Mouse (Mus musculus) C2C12 (cell line): Measurements from ENCODE around the gene Ltbp2. TPM values are rescaled to one million over a fixed set of nuclear protein-coding genes. Genes with fewer than 3 reads are reported as not detected.

Experiments used
- H3K27me3 ChIP-seq: one replicate; pipeline ENCODE4 v1.6.1; 2011; ENCODE audit not compliant: control insufficient read depth, insufficient read depth, insufficient read length
- H3K36me3 ChIP-seq: one replicate; pipeline ENCODE4 v1.6.1; 2011; ENCODE audit not compliant: control insufficient read depth, insufficient read depth
- H3K4me3 ChIP-seq: one replicate; pipeline ENCODE4 v1.5.1; 2011; ENCODE audit warnings: mild to moderate bottlenecking, control low read depth; ENCODE audit not compliant: poor library complexity, insufficient read depth, severe bottlenecking
- H3K79me2 ChIP-seq: one replicate; pipeline ENCODE4 v1.6.1; 2011; ENCODE audit not compliant: control insufficient read depth, insufficient read depth
- H3K79me3 ChIP-seq: one replicate; pipeline ENCODE4 v1.6.1; 2011; ENCODE audit warnings: low read depth, control low read depth
- H3ac ChIP-seq: one replicate; pipeline ENCODE3; 2011; ENCODE audit warnings: low read depth; ENCODE audit not compliant: control insufficient read depth, insufficient read length
- CEBPB ChIP-seq: IDR thresholded peaks from one replicate; pipeline ENCODE4 v1.6.1; 2011; ENCODE audit warnings: low read depth, mild to moderate bottlenecking, control low read depth, moderate library complexity
- CTCF ChIP-seq: IDR thresholded peaks from one replicate; pipeline ENCODE4 v1.5.1; 2011; ENCODE audit not compliant: control insufficient read depth, insufficient read depth, insufficient read length
- FOSL1 ChIP-seq: IDR thresholded peaks from one replicate; pipeline ENCODE4 v1.8.0; 2011; ENCODE audit warnings: mild to moderate bottlenecking, low read length; ENCODE audit not compliant: poor library complexity, insufficient read depth, severe bottlenecking
- MAX ChIP-seq: IDR thresholded peaks from one replicate; pipeline ENCODE4 v1.6.1; 2011; ENCODE audit warnings: mild to moderate bottlenecking, control low read depth
- MYOD1 ChIP-seq: IDR thresholded peaks from one replicate; pipeline ENCODE4 v1.6.1; 2011; ENCODE audit warnings: low read depth; ENCODE audit not compliant: control insufficient read depth, insufficient read length
- MYOG ChIP-seq: IDR thresholded peaks from one replicate; pipeline ENCODE4 v1.6.1; 2011; ENCODE audit not compliant: control insufficient read depth, insufficient read length; ENCODE audit errors: extremely low read depth
- USF1 ChIP-seq: IDR thresholded peaks from one replicate; pipeline ENCODE4 v1.6.1; 2011; ENCODE audit warnings: low read depth, mild to moderate bottlenecking, control low read depth, moderate library complexity
- polyA plus RNA-seq: library from polyadenylated mRNA; unstranded; fragments of >200 nt; fragmentation: generic; extraction: Trizol; gene quantifications from one replicate; pipeline ENCODE4 v1.2.1, GENCODE M21; 2012; ENCODE audit warnings: missing spikeins

Gene Ltbp2
- polyA plus RNA-seq, 1 experiment, result 49.5 TPM

DNA sequence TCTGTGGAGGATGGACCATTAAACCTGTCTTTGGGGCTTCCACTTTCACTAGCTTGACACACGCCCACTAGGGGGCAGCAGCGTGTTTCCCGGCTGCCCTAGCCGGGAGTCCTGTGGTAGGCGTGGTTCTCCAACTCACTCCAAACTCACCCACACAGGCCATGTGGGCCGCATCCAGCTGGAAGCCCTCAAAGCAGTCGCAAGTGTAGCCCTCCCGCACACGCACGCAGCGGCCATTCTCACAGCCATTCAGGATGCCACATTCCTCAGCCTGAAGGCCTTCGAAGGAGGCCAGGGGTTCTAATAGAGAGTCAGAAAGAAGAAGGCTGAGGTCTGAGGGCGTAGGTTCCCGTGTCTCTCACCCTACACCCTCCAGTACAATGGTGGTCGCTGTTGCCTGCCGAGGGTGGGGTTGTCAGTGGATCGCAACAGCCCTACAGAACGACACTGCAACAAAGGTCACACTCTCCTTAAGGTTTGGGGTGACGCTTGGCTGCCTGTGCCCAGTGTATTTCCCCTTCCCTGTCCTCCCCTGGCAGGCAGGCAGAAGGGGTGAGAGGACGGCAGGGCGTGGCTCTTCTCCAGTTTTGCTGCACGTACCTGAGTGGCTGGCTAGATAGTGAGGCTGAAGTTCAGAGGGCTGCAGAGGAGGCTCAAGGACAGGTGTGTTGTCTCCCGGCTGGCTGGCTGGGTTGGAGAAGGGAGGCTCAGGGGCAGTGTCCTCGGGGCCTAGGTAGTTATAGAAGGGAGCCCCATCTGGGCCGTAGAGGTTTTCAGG lies 91.5 kb downstream of the Ltbp2 start:
- no peaks in the 10 kb centered on the region for H3K79me2 ChIP-seq
- no peaks in the 10 kb centered on the region for H3K27me3 ChIP-seq
- H3K4me3 ChIP-seq, result no peak overlapping the region
- H3ac ChIP-seq, result peak overlapping the region; percentile 35
- H3K36me3 ChIP-seq, result peaks cover 52% of the 10 kb centered on the region
- TF ChIP-seq CTCF (peak; percentile 81), MYOG (no peak), CEBPB (no peak), MAX (peak; percentile 86), FOSL1 (no peak), MYOD1 (no peak), USF1 (no peak)
- peaks cover 1% of the 10 kb centered on the region for H3K79me3 ChIP-seq

- Histone ChIP-seq H3K4me3 (no peak overlapping the region), H3K79me2 (peaks cover 27% of the 10 kb centered on the region), H3K27me3 (no peaks in the 10 kb centered on the region), H3K79me3 (peaks cover 23% of the 10 kb centered on the region), H3ac (no peak overlapping the region), H3K36me3 (no peaks in the 10 kb centered on the region)
- TF ChIP-seq CTCF (no peak), MYOG (no peak), USF1 (no peak), CEBPB (no peak)
Measured at GRCm38 (mm10) chr12:84776229-84776628, 100.1 kb downstream of the Ltbp2 start.

GRCm38 (mm10) chr12:84774376-84774775 lies 102.0 kb downstream of the Ltbp2 start:
- H3K4me3 ChIP-seq, result peak overlapping the region; percentile 90
- TF ChIP-seq USF1 (no peak), MYOG (no peak), MAX (no peak), CEBPB (no peak), CTCF (no peak), MYOD1 (no peak), FOSL1 (no peak)
- no peaks in the 10 kb centered on the region for H3K27me3 ChIP-seq
- peaks cover 46% of the 10 kb centered on the region for H3K79me2 ChIP-seq
- no peak overlapping the region for H3ac ChIP-seq
- H3K79me3 ChIP-seq, result peaks cover 38% of the 10 kb centered on the region
- peaks cover 13% of the 10 kb centered on the region for H3K36me3 ChIP-seq

GRCm38 (mm10) chr12:84773476-84773875 lies 102.9 kb downstream of the Ltbp2 start:
- Histone ChIP-seq H3K79me3 (peaks cover 44% of the 10 kb centered on the region), H3K79me2 (peaks cover 55% of the 10 kb centered on the region), H3ac (peak overlapping the region; percentile 81), H3K4me3 (peak overlapping the region; percentile 90), H3K36me3 (peaks cover 22% of the 10 kb centered on the region), H3K27me3 (no peaks in the 10 kb centered on the region)
- no peak for TF ChIP-seq CEBPB
- TF ChIP-seq CTCF, result no peak
- TF ChIP-seq FOSL1, result no peak
- TF ChIP-seq MYOD1, result no peak
- no peak for TF ChIP-seq MYOG
- TF ChIP-seq USF1, result no peak
- no peak for TF ChIP-seq MAX

GRCm38 (mm10) chr12:84772726-84773441 lies 103.4 kb downstream of the Ltbp2 start, which contains the start of the genes Npc2 and Isca2:
Gene Npc2 (minus strand): TSS chr12:84773152.
Gene Isca2 (plus strand): TSS chr12:84773251.
- Histone ChIP-seq H3K79me3 (peaks cover 45% of the 10 kb centered on the region), H3K27me3 (no peaks in the 10 kb centered on the region), H3K4me3 (peak within 1 kb of the TSS; percentile 90), H3ac (peak within 1 kb of the TSS; percentile 95), H3K36me3 (peaks cover 26% of the 10 kb centered on the region), H3K79me2 (peaks cover 61% of the 10 kb centered on the region)
- TF ChIP-seq MYOD1 (no peak), CEBPB (no peak), FOSL1 (no peak)
